Mouse (Mus musculus) erythroblast, adult 5-6 weeks (primary cell): ENCODE data around the gene AL731706.2. TPM values are rescaled to one million over a fixed set of nuclear protein-coding genes. Genes with fewer than 3 reads are reported as not detected.

Source experiments
- ATAC-seq: replicated peaks from 2 replicates; pipeline ENCODE4 v1.8.0; 2016; ENCODE audit warnings: moderate number of reproducible peaks, mild to moderate bottlenecking, moderate TSS enrichment, inconsistent platforms; ENCODE audit not compliant: poor library complexity, low FRiP score, severe bottlenecking
- total RNA-seq, 2 experiments: library from RNA; stranded (forward) in 1 of 2; stranded (reverse) in 1 of 2; fragments of 150-400 nt in 1 of 2; fragments of 200-764, 138-1000 nt in 1 of 2; gene quantifications; 2 replicates each; pipeline versions ENCODE4 v1.2.3 to v1.2.4; 2015 to 2017; ENCODE audit warnings: low replicate concordance in 2 of 2

Gene AL731706.2
- total RNA-seq (2015; ENCODE audit: low replicate concordance) = not detected in 2 replicates
- not detected in 2 replicates for total RNA-seq (2017; ENCODE audit: low replicate concordance)

- no peak for ATAC-seq
Measured at GRCm38 (mm10) chr2:136885579-136885978, at the start of gene AL731706.2. TSS of gene AL731706.2 (minus strand) at chr2:136885679.

GRCm38 (mm10) chr2:136921003-136921408, 35.5 kb upstream of the AL731706.2 start:
- peak; percentile 96 for ATAC-seq

DNA sequence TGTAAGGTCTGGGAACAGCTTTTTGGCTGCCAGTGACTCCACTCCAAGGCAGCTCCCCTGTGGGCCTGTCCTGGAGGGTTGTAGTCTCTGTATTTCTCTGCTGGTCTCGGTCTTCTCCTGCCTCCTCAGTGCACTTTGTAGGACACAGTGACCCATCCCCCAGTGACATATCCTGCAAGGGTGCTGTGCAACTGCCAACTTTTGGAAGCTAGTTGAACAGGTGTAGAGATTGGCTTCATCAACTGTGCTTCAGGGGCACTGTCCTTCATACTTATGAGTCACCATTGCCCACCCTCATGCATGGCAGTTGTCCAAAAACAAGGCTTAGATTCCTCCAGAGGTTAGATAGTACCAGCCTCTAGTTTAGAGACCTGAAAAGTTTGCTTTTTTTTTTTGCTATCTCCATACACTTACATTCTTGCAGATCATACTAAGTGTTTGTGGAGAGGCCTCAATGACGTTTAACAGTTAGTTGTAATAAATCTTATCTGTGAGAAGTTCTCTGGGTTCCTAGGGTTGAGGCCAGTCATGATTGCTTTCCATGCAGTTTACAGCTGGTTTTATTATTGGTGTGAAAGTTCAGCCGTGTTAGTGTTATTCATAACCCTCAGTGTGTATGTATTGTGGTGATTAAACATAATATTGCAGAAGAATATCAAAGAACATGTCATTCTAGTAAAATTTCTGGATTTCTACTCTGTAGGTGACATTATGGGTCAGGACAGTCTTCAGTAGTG, 34.9 kb upstream of the AL731706.2 start:
- ATAC-seq = peak; percentile 48

GRCm38 (mm10) chr2:136919433-136919832, 34.0 kb upstream of the AL731706.2 start:
- no peak for ATAC-seq

DNA sequence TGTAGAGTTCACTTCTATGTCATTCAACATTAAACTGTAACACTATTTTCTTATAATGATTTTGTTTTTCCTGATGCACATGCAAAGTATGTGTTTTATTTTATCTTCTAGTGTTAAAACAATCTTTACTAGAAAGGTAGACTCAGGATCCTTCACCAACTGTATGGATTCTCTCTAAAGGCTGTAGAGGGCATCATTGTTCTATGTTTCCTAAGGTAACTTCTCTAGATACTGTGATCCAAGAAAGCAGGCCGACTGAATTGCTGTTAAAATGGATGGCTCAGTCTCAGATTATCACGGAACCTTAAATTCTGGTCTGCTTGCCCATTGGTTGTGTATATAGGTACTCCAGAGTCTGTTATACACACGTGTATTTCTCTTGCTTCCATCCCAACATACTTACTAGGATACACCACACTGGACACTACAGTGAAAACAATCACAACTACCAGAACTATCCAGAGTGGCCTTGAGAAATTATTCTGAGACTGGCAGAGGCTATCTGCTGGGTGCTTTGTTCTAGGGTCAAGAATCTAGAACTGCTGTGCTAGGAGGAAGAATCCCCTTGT, 28.9 kb upstream of the AL731706.2 start:
- no peak for ATAC-seq

DNA sequence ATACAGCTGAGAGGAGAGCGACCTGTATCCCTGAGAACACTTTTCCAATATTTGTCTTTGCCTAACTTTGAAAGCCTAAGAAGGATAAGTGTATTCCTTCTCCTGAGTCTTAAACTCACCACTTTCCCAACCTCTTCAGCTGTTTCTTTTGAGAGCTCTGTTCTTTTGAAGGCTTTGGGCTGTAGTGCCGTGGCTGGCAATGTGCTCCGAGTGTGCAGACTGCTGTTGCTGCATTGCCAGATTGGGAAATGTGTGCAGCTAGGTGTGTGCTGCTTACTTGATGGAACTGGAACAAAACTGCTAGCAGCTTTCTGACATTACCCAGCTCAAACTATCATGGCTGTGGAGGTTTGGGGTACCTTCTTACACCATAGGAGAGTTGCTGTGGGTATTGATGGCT, 27.5 kb upstream of the AL731706.2 start:
- ATAC-seq = no peak

DNA sequence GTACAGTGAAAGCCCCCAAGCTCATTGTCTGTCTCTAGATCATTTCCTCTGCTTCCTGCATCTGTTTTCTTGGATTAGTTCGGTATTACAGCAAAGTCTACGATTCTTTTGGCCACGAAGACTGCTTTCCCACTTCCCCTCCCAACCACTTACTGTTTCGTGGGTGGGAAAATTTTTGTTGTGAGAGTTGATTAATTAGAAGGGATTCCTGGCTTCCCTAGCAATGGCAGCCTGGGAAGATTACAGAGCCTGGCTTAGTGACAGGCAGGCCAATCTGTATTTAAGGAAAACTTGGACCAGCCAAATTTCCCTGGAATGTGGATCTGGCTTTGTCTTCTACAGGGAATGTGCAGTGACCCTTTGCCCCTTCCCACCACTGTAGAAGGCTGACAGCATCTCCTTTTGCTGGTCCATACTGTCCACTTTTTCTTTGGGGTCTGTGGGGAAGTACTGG, 26.5 kb upstream of the AL731706.2 start:
- ATAC-seq = no peak

GRCm38 (mm10) chr2:136909298-136909697, 23.8 kb upstream of the AL731706.2 start:
- ATAC-seq = no peak

GRCm38 (mm10) chr2:136908596-136908995, 23.1 kb upstream of the AL731706.2 start:
- ATAC-seq = no peak

DNA sequence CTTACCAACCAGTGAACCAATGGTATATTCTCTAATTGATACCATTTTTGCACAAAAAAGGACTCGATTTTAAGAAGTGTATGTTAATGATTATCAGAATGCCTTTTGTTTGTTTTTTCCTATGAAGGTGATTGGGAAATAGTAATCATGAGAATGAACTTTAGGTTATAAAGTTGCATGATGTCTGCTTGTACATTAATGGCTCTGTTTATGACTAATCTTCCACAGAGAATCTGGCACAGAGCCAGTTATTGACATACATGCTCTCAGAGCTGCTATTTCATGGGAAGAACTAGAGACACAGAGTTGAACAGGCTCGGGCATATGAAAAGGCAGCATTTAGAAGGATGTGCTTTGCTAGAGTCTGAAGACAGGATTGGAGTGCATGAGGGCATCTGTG, 10.7 kb upstream of the AL731706.2 start:
- no peak for ATAC-seq

DNA sequence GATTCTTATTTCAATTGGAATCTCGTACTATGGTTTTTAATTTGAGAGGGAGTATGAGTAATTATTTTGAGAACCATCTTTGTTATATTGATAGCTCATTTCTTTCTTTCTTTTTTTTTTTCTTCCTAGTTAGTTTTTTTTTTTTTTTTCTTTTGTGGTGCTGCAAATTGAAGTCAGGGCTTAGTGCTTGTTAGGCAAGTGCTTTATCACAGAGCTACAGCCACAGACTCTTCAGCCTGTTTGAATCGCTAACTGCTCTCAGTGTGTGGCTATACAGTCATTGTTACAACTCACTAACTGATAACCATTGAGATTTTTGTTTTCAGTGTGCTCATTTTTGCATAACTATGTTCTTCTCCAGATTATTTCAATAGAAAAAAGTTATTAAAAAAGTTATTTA, 9.0 kb upstream of the AL731706.2 start:
- ATAC-seq = no peak

DNA sequence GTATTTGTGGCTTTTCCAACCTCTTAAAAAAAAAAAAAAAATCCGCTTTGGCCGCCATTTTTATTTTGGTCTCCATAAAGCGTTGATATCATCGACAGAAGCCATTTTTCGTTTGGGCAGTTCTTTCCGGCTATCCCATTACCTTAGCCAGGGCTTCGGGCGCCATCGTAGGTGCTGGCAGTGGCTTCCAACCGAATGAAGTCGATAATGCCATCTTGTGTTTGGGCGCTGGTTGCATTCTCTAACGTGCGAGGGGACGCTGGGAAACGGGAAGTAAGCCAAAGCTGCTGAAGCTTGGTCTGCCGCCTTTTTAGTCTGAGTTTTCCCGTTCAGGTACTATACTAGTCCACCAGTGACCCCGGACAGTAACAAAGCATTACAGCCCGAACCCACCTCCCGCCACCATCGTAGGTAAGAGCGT, 6.5 kb upstream of the AL731706.2 start:
- ATAC-seq = peak; percentile 85

DNA sequence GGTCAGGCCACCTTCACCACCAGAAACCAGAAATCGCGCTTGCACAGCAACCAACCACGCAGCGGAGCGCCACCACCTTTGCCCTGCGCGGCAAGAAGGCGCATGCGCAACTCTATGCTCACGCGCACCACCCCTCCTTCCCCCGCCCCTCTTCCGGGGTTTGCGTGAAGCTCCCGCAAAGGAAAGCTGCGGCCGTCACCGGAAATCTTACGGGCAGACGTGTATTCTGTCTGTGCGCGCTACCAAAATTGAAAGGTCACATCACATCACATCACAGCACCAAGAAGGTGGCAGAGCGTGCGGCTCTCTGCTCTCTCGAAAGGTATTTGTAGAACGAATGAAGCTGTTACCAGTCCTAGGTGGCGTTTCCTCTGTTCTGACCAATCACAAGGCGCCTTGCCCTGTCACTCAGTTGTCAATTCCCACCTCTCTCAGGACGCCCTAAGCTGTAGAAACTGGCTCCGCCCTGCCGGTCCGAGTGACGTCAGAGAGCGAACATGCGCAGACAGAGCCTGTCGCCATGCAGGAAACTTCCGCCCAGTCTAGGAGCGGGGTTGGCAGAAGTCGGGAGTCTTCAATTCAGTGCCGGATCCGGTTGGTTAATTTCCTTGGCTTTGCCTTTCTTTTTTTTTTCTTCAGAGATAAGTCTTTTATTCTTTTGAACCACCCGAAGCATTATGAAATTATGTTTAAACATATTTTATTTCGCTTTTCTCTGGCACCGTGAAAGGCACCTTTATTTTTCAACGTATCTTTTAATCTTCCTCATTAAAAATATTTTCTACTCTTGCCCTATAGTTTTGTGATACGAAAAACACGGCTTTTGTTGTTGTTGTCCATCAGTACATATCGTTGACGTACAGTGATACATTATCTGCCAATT, 5.8 kb upstream of the AL731706.2 start, which contains the start of the genes Slx4ip, AL731706.1 and Mkks:
Gene Slx4ip (plus strand): TSS at position 151 of the 883 bp plus-strand sequence.
Gene AL731706.1 (minus strand): TSS at position 322 of the 883 bp plus-strand sequence.
Gene Mkks (minus strand): TSS at position 322 of the 883 bp plus-strand sequence.
- ATAC-seq = peak; percentile 88

- peak; percentile 72 for ATAC-seq
Measured at GRCm38 (mm10) chr2:136890716-136891067, 5.2 kb upstream of the AL731706.2 start.

DNA sequence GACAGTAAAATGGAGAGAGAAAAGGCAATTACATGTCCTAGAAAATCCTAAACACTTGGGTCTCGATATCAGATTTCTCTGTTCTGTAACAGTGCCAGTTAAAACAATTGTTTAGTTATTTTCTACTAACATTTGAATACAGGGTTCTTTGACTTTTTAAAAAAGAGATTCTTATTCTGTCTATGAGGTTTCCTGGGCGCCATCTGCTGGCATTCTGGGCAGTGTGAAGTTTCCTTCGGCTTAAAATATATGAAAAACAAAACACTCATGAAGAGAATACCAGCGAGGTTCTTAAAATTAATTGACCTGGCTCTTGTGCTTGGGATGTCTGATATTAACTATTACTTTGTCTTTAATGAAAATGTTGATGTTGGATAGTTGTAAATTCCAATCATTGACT, 1.4 kb upstream of the AL731706.2 start:
- no peak for ATAC-seq

DNA sequence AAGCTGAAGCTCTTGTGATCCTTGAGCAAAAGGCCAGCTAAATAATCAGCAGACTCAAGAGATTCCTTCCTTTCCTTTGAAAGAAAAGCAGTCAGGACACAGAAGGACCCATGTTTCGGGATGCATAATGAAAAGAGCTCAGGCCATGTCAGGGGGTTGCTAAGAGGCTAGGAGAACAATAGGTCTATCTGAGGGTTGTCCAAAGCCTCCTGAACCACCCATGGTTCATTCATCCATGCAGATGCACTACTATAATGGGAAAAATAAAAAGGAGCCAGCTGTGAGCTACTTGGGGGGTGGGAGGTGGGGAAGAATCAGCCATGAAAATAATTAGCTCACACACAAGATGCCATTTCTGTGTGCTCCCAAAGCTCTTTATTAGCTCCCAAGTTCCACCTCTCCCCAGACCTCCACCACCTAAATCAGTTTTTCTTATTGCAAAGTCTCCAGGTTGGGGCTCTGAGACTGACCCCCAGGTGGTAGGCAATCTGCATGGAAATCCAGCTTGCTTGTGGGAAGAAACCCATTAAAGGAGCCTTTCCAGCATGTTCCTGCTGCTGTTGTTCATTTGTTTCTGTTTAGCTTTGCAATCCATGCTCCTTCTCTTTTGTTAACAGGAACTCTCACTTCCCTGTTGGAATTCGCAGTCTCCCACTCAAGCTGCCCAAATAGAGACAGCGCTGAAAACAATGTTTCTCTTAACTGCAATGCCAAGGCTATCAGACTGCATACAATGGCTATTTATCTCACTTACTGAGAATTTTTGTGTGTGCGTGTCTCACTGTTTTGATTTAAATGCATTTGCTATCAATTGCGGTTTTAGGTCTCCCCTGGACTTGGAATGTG, 30.7 kb downstream of the AL731706.2 start:
- ATAC-seq = no peak

- ATAC-seq = no peak
Measured at GRCm38 (mm10) chr2:136850366-136850765, 35.1 kb downstream of the AL731706.2 start.

DNA sequence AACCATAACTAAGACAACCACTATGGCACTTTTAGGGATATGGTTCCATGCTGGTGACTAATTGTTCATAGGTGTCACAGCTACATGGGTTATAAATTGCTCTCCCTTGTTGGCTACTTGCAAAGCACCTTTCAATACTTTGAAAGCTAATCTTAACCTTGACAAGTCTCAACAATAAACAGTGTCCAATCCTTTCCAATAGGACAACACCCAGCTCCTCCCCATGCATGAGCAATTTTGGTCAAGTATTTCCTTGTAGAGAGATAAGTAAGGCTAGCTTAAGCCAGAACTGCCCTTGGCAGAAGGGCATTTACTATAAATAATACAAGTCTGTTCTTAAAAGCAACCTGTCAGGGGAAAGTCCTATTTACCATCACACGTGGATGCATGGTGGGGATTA, 47.5 kb downstream of the AL731706.2 start:
- no peak for ATAC-seq

GRCm38 (mm10) chr2:136835882-136836281, 49.6 kb downstream of the AL731706.2 start:
- no peak for ATAC-seq
